Mouse (Mus musculus): ENCODE data around the gene Tssk6. TPM values are rescaled to one million over a fixed set of nuclear protein-coding genes. Genes with fewer than 3 reads are reported as not detected.
"Not testable (repeated sequence)": the region's sequence is repeated elsewhere in the genome, so short reads cannot be mapped to it uniquely, and the experiment has no call there.

Gene Tssk6
- polyA plus RNA-seq, 1 experiment from 2014 or later = 2.3 TPM

DNA sequence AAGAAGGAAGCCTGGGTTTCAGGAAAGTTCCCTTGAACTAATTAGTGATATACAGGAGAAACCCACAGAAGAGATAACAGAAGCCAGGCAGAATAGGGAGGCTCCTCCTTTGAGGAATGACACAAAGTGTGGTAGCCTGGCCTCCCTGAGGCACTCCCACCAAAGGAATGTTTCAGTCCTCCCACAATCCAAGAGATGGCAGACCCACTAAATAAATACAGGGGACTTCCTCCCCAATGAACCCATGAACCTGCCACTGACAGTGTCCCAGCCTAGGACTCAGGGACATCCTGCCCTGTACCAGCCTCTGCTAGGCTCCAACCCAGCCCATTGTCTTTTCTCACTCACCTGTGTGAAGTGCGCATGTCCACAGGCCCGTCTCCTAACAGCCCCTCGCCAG, 33.4 kb downstream of the Tssk6 start:
- DNase-seq (ENCODE audit: low spot score) (no peak), ATAC-seq (no peak)
- Histone ChIP-seq H3K27me3 (replicated peaks; ENCODE audit: insufficient read depth, low read length) (no peaks in the 10 kb centered on the region), H3K4me1 (ENCODE audit: insufficient read depth, low read depth, low read length) (peaks cover 18% of the 10 kb centered on the region), H3K27ac (ENCODE audit: low read length) (peak overlapping the region; percentile 84), H3K36me3 (ENCODE audit: insufficient read depth, low read length) (peaks cover 4% of the 10 kb centered on the region; the same call in 1 of the 2 replicates), H3K4me2 (replicated peaks; ENCODE audit: low read depth, low read length) (no peak overlapping the region), H3K9me3 (ENCODE audit: low read length) (no peaks in the 10 kb centered on the region), H3K4me3 (ENCODE audit: low read depth, low read length) (no peak overlapping the region), H3K9ac (replicated peaks; ENCODE audit: low read depth) (no peak overlapping the region)
- TF ChIP-seq EP300 (IDR thresholded peaks at IDR 0.05) (no peak), CTCF (IDR thresholded peaks at IDR 0.05) (no peak)
- WGBS = 74% methylated on average over 3 of the region's 3 CpGs

DNA sequence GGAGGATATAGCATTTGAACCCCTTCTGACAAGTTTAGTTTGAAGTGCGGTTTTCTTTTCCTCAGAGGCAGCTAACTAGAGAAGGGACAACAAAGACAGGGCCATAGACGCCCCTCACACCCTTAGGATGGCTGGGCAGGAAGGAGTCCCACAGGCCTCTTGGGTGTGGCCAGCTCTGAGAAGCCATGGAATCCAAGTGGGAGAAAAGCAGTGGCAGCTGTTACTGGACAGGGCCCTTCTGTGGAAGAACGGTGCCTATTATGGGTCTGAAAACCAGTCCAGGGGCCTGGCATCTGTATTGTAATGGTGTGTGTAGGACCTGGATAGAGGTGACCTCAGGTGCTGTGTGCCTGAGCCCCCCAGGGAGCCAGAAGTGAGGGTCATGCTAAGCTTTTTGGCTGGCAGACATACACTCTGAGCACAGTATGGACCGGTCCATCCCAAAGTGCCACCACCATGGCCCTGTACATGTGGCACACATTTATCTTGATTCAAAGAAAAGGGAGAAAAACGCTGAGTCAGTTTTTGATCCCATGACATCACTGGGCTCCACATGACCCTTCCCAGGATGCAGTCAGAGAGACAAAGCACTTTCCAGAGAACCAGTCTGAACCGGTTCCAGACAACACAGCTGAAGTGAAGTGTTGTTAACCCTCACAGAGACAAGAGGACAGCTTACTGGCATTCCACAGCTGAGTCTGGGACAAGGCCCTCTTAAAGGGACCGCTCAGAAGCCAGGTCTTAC, 34.2 kb downstream of the Tssk6 start:
- DNase-seq (ENCODE audit: low spot score) = peak; percentile 97

GRCm38 (mm10) chr8:69937466-69937865, 35.5 kb downstream of the Tssk6 start:
- H3K27ac ChIP-seq (ENCODE audit: low read length) = peak overlapping the region; percentile 84; the same call in 1 of the 2 replicates
- no peaks in the 10 kb centered on the region for H3K9me3 ChIP-seq (ENCODE audit: low read length)
- no peak for ATAC-seq
- no peak overlapping the region for H3K4me3 ChIP-seq (ENCODE audit: low read depth, low read length)
- H3K27me3 ChIP-seq (replicated peaks; ENCODE audit: insufficient read depth, low read length) = no peaks in the 10 kb centered on the region
- DNase-seq (ENCODE audit: low spot score) = no peak
- peaks cover 18% of the 10 kb centered on the region for H3K4me1 ChIP-seq (ENCODE audit: insufficient read depth, low read depth, low read length)
- H3K4me2 ChIP-seq (replicated peaks; ENCODE audit: low read depth, low read length) = no peak overlapping the region
- H3K36me3 ChIP-seq (ENCODE audit: insufficient read depth, low read length) = no peaks in the 10 kb centered on the region; the same call in 1 of the 2 replicates
- H3K9ac ChIP-seq (replicated peaks; ENCODE audit: low read depth) = no peak overlapping the region
- 63% methylated on average over 3 of the region's 3 CpGs for WGBS
- no peak for TF ChIP-seq CTCF (IDR thresholded peaks at IDR 0.05)
- no peak for TF ChIP-seq EP300 (IDR thresholded peaks at IDR 0.05)

More for the DNA sequence above, 34.2 kb downstream of the Tssk6 start:
- Histone ChIP-seq H3K4me1 (ENCODE audit: insufficient read depth, low read depth, low read length) (peaks cover 18% of the 10 kb centered on the region), H3K4me2 (replicated peaks; ENCODE audit: low read depth, low read length) (no peak overlapping the region), H3K36me3 (ENCODE audit: insufficient read depth, low read length) (peaks cover 4% of the 10 kb centered on the region; the same call in 1 of the 2 replicates), H3K27ac (ENCODE audit: low read length) (peak overlapping the region; percentile 84), H3K4me3 (ENCODE audit: low read depth, low read length) (no peak overlapping the region), H3K9ac (replicated peaks; ENCODE audit: low read depth) (no peak overlapping the region), H3K9me3 (ENCODE audit: low read length) (no peaks in the 10 kb centered on the region), H3K27me3 (replicated peaks; ENCODE audit: insufficient read depth, low read length) (no peaks in the 10 kb centered on the region)
- ATAC-seq = peak; percentile 95
- TF ChIP-seq CTCF (IDR thresholded peaks at IDR 0.05) (no peak), EP300 (IDR thresholded peaks at IDR 0.05) (peak; percentile 88)
- 28% methylated on average over 7 of the region's 7 CpGs for WGBS

DNA sequence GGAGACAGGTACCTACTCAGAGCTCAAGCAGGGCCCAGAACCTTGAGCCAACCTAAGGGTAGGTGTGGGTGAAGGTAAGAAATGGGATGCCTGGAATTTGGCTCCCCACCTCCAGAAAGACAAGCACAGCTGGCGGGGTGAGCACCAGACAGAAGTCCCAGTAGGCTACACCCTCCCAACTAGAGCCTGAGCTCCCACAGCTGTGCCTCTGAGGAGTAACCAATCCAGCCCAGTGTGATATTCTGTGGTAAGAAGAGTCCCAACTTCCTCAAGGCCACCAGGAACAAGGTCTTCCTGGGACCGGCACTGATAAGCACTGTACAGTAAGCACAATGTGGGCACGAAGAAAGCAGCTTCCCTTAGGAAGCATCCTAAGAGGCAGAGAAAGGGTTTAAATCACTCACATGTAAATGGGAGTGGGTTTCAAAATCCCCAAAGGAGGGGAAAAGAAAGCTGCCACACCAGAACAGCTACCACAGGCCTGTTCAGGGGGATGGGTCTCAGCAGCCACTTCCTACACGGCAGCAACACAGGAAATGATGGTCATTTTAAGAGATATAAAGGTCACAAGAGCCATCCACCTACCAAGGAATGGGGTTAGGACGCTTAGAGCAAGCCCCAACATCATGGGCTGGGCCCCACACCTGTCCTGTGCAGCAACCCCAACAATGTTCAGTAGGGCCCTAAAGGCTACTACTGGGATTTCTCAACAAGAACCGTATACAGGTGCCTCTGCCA, 36.4 kb downstream of the Tssk6 start:
- 66% methylated on average over 6 of the region's 6 CpGs for WGBS
- Histone ChIP-seq H3K4me3 (ENCODE audit: low read depth, low read length) (no peak overlapping the region), H3K4me2 (replicated peaks; ENCODE audit: low read depth, low read length) (no peak overlapping the region), H3K9ac (replicated peaks; ENCODE audit: low read depth) (no peak overlapping the region), H3K36me3 (ENCODE audit: insufficient read depth, low read length) (no peaks in the 10 kb centered on the region; the same call in 1 of the 2 replicates), H3K27ac (ENCODE audit: low read length) (peak overlapping the region; percentile 84), H3K27me3 (replicated peaks; ENCODE audit: insufficient read depth, low read length) (no peaks in the 10 kb centered on the region), H3K4me1 (ENCODE audit: insufficient read depth, low read depth, low read length) (peaks cover 18% of the 10 kb centered on the region), H3K9me3 (ENCODE audit: low read length) (no peaks in the 10 kb centered on the region)
- no peak for TF ChIP-seq CTCF (IDR thresholded peaks at IDR 0.05)
- no peak for TF ChIP-seq EP300 (IDR thresholded peaks at IDR 0.05)
- ATAC-seq = no peak
- no peak for DNase-seq (ENCODE audit: low spot score)

DNA sequence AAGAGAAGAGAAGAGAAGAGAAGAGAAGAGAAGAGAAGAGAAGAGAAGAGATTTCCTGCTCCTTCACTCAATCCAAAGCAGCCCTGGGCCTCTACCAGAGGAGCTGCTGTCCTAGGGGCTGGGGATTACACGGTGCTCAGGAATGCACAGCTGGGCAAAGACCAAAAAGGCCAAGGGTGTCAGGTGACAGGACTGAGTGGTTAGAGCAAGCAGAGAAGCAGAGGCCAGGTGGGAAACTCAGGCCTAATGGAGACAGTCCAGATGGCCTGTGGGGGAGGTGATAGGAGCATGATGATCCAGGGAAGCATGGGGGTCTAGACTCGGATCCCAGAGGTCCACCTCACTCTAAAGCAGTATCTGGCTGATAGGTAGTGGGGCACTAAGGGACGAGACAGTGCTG, 37.6 kb downstream of the Tssk6 start:
- peak overlapping the region; percentile 34; the same call in 1 of the 2 replicates for H3K27ac ChIP-seq (ENCODE audit: low read length)
- no peaks in the 10 kb centered on the region for H3K27me3 ChIP-seq (replicated peaks; ENCODE audit: insufficient read depth, low read length)
- DNase-seq (ENCODE audit: low spot score) = peak; percentile 49
- H3K9me3 ChIP-seq (ENCODE audit: low read length) = no peaks in the 10 kb centered on the region
- no peaks in the 10 kb centered on the region; the same call in 1 of the 2 replicates for H3K36me3 ChIP-seq (ENCODE audit: insufficient read depth, low read length)
- peaks cover 24% of the 10 kb centered on the region for H3K4me1 ChIP-seq (ENCODE audit: insufficient read depth, low read depth, low read length)
- ATAC-seq = peak; percentile 29; the same call in 1 of the 2 replicates
- TF ChIP-seq CTCF (IDR thresholded peaks at IDR 0.05) (no peak), EP300 (IDR thresholded peaks at IDR 0.05) (no peak)
- no peak overlapping the region for H3K9ac ChIP-seq (replicated peaks; ENCODE audit: low read depth)
- H3K4me3 ChIP-seq (ENCODE audit: low read depth, low read length) = no peak overlapping the region
- 30% methylated on average over 3 of the region's 3 CpGs for WGBS
- no peak overlapping the region for H3K4me2 ChIP-seq (replicated peaks; ENCODE audit: low read depth, low read length)

DNA sequence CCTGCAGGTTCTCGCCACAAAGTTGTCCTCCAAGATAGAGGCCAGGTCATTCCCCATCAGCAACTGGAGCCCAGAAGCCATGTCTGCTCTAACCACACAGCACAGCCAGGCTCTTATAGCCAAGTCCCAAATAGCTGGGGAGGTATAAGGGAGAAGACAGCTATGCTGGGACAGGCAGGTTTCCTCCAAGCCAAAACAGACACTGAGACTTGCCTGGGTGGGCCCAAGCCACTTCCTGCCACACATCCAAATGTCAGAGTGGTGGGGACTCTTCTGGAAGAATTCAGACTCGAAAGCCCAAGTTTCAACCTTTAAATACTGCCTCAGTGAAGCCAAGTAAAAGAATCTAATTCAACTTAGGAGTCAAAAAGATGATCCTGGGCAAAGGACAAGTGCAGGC, 38.4 kb downstream of the Tssk6 start:
- Histone ChIP-seq H3K9ac (replicated peaks; ENCODE audit: low read depth) (no peak overlapping the region), H3K36me3 (ENCODE audit: insufficient read depth, low read length) (no peaks in the 10 kb centered on the region; the same call in 1 of the 2 replicates), H3K4me1 (ENCODE audit: insufficient read depth, low read depth, low read length) (peaks cover 24% of the 10 kb centered on the region), H3K4me3 (ENCODE audit: low read depth, low read length) (no peak overlapping the region), H3K27me3 (replicated peaks; ENCODE audit: insufficient read depth, low read length) (no peaks in the 10 kb centered on the region), H3K27ac (ENCODE audit: low read length) (no peak overlapping the region), H3K4me2 (replicated peaks; ENCODE audit: low read depth, low read length) (no peak overlapping the region), H3K9me3 (ENCODE audit: low read length) (no peaks in the 10 kb centered on the region)
- ATAC-seq (no peak), DNase-seq (ENCODE audit: low spot score) (no peak)
- TF ChIP-seq CTCF (IDR thresholded peaks at IDR 0.05) (no peak), EP300 (IDR thresholded peaks at IDR 0.05) (no peak)
- WGBS = 82% methylated on average over 2 of the region's 2 CpGs

DNA sequence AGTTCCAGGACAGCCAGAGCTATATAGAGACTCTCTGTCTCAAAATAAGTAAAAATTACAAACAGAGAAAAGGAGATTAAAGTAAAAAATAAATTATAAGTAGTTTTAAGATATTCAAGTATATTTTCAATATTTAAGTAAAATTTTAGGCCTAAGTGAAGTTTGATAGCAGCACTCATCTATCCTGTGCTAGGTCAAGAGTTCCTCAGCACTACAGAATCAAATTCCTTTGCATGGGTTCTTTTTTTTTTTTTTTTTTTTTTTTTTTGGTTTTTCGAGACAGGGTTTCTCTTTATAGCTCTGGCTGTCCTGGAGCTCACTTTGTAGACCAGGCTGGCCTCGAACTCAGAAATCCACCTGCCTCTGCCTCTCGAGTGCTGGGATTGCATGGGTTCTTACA, 40.5 kb downstream of the Tssk6 start:
- H3K9ac ChIP-seq (replicated peaks; ENCODE audit: low read depth); ATAC-seq; H3K36me3 ChIP-seq (ENCODE audit: insufficient read depth, low read length); H3K27me3 ChIP-seq (replicated peaks; ENCODE audit: insufficient read depth, low read length); H3K4me2 ChIP-seq (replicated peaks; ENCODE audit: low read depth, low read length); H3K9me3 ChIP-seq (ENCODE audit: low read length); H3K4me3 ChIP-seq (ENCODE audit: low read depth, low read length); H3K27ac ChIP-seq (ENCODE audit: low read length); DNase-seq (ENCODE audit: low spot score): not testable (repeated sequence)
- WGBS = 82% methylated on average over 2 of the region's 3 CpGs
- H3K4me1 ChIP-seq (ENCODE audit: insufficient read depth, low read depth, low read length) = peaks cover 14% of the 10 kb centered on the region; the same call in 1 of the 2 replicates

Measured in lung, postnatal 0 days (tissue).